Mouse (Mus musculus) spleen, postnatal 36 days (tissue): Measurements from ENCODE around the gene Grhl3.
A peak's percentile ranks its signal among the peaks of the same experiment; 100 is the strongest.

ENCODE experiments used
- DNase-seq, 2 experiments: peaks; one replicate each; pipeline ENCODE4 v3.0.0; 2022; ENCODE audit warnings: low spot score in 2 of 2, mixed read lengths in 1 of 2

The Grhl3 gene

DNA sequence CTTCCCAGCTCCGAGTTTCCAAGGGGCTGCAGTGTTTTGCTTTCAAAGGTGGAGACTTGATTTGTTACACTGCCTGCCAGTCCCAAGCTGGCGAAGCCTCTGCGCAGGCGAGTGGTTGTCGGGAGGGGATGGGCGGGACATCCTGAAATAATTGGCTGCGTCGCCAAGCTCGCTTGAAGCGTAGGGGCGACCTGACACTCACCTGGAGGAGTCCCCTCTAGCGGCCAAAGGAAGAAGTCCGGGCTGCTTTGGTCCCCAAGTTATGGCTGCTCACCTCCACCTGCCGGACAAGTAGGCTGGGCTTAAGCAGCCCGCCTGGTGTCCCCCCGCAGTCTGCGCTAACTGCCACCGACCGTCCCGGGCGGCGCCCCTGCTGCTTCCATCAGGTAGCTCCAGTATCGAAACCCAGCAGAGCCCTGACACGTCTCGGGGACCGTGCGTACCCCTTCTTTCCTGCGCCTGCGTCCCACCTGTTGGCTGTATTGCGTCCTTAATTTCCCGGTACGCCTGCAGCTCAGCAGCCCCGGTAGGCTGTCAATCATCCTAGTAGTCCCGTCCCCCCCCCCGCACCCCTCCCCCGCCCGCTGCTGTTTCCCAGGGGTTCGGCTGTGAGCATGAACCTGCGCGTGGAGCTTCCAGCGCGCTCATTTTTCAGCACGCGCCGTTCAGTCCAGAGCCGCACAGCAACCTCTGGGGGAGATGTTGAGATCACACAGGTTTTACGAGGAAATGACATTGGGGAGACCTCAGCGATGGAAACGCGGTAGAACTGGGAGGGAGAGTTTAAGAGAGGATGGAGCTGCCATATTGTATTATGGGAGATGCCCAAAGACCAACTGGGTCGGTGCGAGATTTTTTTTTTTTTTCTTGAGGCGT, 78.7 kb downstream of the Grhl3 start, which contains the start of the genes Stpg1 and Nipal3:
TSS of gene Stpg1 (plus strand) at position 270 of the 876 bp plus-strand sequence.
TSS of gene Nipal3 (minus strand) at position 518 of the 876 bp plus-strand sequence.
- peak; percentile 93 for DNase-seq

DNA sequence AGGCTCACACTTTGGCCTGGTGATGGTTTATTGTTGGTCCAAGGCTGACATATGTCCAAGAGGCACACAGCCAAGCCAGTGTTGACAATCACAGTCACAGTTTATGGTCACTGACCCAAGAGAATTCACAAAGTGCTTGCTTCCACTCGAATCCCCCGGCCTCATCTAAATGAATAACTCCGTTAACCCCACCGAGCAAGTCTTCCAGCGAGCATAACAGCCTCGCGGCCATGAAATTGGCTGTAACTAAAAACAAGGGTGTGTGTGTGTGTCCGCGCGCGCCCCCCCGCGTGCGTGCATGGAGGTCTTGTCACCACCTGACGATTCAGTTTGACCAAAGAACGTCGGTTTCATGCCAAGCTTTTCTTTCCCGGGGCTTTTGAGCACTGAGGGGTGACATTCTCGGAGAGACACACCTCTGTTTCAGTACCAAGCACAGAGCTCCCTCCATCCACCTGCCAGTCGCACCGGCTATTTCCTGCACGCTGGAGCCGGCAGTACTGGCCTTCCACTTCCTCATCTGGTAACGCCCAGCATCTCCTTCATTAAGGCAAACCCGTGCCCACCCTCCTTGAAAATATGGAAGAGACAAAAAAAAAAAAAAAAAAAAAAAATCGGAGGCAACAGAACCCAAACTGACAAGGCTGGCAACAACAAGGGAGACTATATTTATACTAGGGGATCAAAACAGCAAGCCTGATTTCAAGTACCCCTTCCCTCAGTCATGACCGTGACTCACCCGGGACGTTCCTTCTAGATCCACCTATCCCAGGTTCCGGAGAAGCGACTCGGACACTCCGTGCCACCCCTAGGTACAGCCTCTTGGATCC, 79.5 kb downstream of the Grhl3 start:
- DNase-seq: peak; percentile 55 to 57

DNA sequence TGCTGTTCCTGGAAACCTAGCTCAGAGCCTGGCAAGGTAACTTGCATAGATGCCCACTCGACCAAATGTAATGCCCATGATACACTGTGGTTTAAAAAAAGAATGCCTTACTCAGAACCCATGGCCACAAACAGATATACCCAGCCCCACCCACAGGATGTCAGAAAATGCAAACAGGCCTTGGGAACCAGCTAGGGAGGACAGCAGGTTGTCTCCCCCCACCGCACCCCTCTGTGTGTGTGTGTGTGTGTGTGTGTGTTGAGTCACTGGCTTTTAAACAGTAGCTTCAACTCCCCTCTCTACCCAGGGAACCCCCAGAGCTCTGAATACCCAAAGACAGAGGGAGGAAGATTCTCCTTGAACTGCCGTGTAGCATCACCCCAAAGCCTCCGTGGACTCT, 80.2 kb downstream of the Grhl3 start:
- DNase-seq: peak; percentile 49 to 51
